Mouse (Mus musculus): ENCODE data around the gene Vmn1r6. TPM values are rescaled to one million over a fixed set of nuclear protein-coding genes. Genes with fewer than 3 reads are reported as not detected.
"Not testable (repeated sequence)": the region's sequence is repeated elsewhere in the genome, so short reads cannot be mapped to it uniquely, and the experiment has no call there.

Vmn1r6 gene
- total RNA-seq (2021) = not detected
- long read RNA-seq, experiment 1 = 0 reads
- long read RNA-seq, experiment 2 = 0 reads

DNA sequence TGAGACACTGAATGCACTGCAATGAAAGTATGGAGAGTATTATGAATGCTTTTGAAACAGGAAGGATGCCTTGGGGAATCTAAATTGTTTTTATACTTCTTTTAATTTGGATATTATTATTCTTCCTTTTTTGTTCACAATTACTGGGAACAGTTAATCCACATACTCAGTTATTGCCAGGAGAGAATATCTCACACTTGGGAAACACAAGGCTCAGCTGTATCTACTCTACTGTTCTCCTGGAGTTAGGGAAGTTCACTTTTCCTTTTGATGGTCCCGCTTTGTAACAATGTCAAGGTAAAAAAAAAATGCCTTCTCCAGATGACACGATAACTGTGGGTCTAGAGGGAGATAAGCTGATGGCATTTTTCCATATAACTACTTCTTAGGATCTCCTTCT is at the start of gene Vmn1r6:
TSS of gene Vmn1r6 (plus strand) at position 301 of the 400 bp plus-strand sequence.
- DNase-seq (ENCODE audit: low spot score in 2 of 2) = no peak

DNA sequence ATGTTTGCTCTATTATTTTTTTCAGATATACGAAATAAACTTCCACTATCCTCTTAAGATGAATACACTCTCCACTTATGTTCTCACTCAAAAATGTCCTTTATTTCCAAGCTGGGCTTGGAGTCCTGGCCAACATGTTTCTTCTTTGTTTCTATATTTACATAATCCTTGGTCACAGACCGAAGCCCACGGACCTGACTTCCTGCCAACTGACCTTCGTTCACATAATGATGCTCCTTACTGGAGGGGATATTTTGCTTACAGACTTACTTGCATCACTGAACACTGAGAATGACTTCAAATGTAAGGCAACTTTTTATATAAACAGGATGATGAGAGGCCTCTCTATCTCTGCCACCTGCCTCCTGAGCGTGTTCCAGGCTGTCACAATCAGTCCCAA is 40.6 kb upstream of the Vmn1r6 start:
- DNase-seq (ENCODE audit: low spot score in 2 of 2) = no peak

DNA sequence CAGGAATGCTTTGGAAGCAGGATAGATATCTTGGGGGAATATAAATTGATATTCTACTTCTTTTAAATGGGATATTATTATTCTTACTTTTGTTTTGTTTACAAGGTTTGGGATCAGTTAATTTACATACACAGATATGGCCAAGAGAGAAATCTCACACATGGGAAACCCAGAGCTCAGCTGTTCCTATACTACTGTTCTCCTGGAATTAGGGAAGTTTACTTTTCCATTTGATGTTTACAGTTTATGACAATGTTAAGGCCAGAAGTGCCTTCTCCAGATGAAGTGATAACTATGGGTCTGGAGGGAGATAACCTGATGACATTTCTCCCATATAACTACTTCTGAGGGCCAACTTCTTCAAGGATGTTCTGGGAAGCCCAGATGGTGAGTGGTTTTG is 27.1 kb upstream of the Vmn1r6 start, which contains the start of gene Vmn1r5:
TSS of gene Vmn1r5 (plus strand) at position 301 of the 400 bp plus-strand sequence.
- DNase-seq (ENCODE audit: low spot score in 2 of 2) = no peak

DNA sequence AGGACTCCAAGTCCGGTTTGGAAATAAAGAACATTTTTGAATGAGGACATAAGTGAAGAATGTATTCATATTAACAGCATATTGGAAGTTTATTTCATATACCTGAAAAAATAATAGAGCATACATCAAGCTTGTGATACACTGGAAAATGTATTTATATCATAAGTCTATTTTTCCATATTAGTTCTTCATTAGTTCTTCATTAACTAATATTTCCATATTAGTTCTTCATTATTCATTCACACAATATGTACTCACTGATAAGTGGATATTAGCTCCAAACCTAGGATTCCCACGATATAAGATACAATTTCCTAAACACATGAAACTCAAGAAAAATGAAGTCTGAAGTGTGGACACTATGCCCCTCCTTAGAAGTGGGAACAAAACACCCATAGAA is 28.2 kb downstream of the Vmn1r6 start, which contains the start of gene Vmn1r7:
TSS of gene Vmn1r7 (minus strand) at position 101 of the 400 bp plus-strand sequence.
- DNase-seq (ENCODE audit: low spot score in 2 of 2) = not testable (repeated sequence)

DNA sequence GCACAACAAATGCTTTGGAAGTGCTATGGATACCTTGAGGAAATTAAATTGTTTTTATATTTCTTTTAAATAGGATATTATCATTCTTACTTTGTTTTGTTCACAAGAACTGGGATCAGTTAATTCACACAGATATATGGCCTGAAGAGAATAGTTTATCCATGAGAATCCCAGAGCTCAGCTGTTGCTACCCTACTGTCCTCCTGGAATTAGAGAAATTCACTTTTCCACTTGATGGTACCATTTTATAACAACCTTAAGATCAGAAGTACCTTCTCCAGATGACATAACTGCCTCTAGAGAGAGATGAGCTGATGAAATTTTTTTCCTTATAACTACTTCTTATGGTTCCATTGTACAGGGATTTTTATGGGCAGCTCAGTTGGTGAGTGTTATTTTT is 34.9 kb downstream of the Vmn1r6 start, which contains the start of gene Vmn1r8:
TSS of gene Vmn1r8 (plus strand) at position 301 of the 400 bp plus-strand sequence.
- DNase-seq (ENCODE audit: low spot score in 2 of 2) = no peak

- DNase-seq (ENCODE audit: low spot score in 2 of 2) = no peak
These were observed 37.6 kb downstream of the Vmn1r6 start for GRCm38 (mm10) chr6:57034674-57035073.

Other genes starting within 250 kb of the Vmn1r6 start
- gene Kbtbd2, start 199.4 kb upstream of the Vmn1r6 start, total RNA-seq (2021) = 10 to 100 TPM; 33.3 to 33.5 TPM
- gene Fkbp9, start 165.2 kb upstream of the Vmn1r6 start, total RNA-seq (2021) = 100 to 1,000 TPM; 186 to 188 TPM
- 10 to 100 TPM; 44.7 to 58.6 TPM for gene Nt5c3, start 73.3 kb upstream of the Vmn1r6 start, total RNA-seq (2021)
- under 1 TPM; 0.13 to 0.61 TPM for gene Vmn1r4, start 73.2 kb upstream of the Vmn1r6 start, total RNA-seq (2021)
- not detected for gene Vmn1r5, start 27.0 kb upstream of the Vmn1r6 start, total RNA-seq (2021)
- gene Vmn1r7, start 28.1 kb downstream of the Vmn1r6 start, total RNA-seq (2021) = not detected
- gene Vmn1r8, start 35.0 kb downstream of the Vmn1r6 start, total RNA-seq (2021) = not detected
- gene Vmn1r9, start 69.5 kb downstream of the Vmn1r6 start, total RNA-seq (2021) = not detected
- gene Vmn1r10, start 112.2 kb downstream of the Vmn1r6 start, total RNA-seq (2021) = not detected
- not detected for gene Vmn1r11, start 136.2 kb downstream of the Vmn1r6 start, total RNA-seq (2021)
- gene Vmn1r12, start 159.7 kb downstream of the Vmn1r6 start, total RNA-seq (2021) = not detected
- gene Vmn1r13, start 206.0 kb downstream of the Vmn1r6 start, total RNA-seq (2021) = not detected
- not detected for gene Vmn1r14, start 234.4 kb downstream of the Vmn1r6 start, total RNA-seq (2021)

All from gastrocnemius, postnatal 4 days (tissue).